Mouse (Mus musculus): Measurements from ENCODE around the gene Vps41.

- TF ChIP-seq CTCF (IDR thresholded peaks at IDR 0.05; ENCODE audit: low read depth, low read length) (no peak), GATA1 (IDR thresholded peaks at IDR 0.05; ENCODE audit: borderline replicate concordance, low read length) (no peak), TAL1 (conservative IDR thresholded peaks at IDR 0.05; ENCODE audit: low read depth, low read length) (no peak), POLR2AphosphoS5 (IDR thresholded peaks at IDR 0.05; ENCODE audit: insufficient replicate concordance, low read depth, low read length) (no peak)
Observed at GRCm38 (mm10) chr13:18711685-18712084, 5.4 kb upstream of the Vps41 start.
